Mouse (Mus musculus): ENCODE measurements around the gene Prss22. TPM values are rescaled to one million over a fixed set of nuclear protein-coding genes. Genes with fewer than 3 reads are reported as not detected.

Prss22 gene
- total and polyA plus RNA-seq, 2 experiments, result not detected

- WGBS, result 73% methylated on average over 7 of the region's 7 CpGs
- DNase-seq (ENCODE audit: extremely low read depth, low read depth, low spot score), result no peak
- Histone ChIP-seq H3K36me3 (ENCODE audit: control insufficient read depth, insufficient read depth, low read length) (no peaks in the 10 kb centered on the region), H3K27ac (replicated peaks; ENCODE audit: insufficient read depth, low read depth, low read length) (no peak overlapping the region), H3K27me3 (ENCODE audit: control insufficient read depth, insufficient read depth, low read length) (no peaks in the 10 kb centered on the region), H3K4me3 (ENCODE audit: insufficient read depth, low read depth, low read length) (no peak overlapping the region), H3K79me2 (ENCODE audit: control insufficient read depth, insufficient read depth, low read length) (no peaks in the 10 kb centered on the region), H3K9ac (ENCODE audit: low read depth, low read length) (no peak overlapping the region), H3K4me1 (ENCODE audit: control insufficient read depth, insufficient read depth, low read length) (no peaks in the 10 kb centered on the region)
- TF ChIP-seq POLR2A (IDR thresholded peaks at IDR 0.05; ENCODE audit: extremely low read depth, insufficient read depth, low read length) (no peak), CTCF (IDR thresholded peaks at IDR 0.05; ENCODE audit: low read depth, low read length) (no peak)
Observed at GRCm38 (mm10) chr17:23994667-23995066, 3.2 kb downstream of the Prss22 start.

GRCm38 (mm10) chr17:23993559-23994428 lies 4.1 kb downstream of the Prss22 start:
- no peak overlapping the region for H3K27ac ChIP-seq (replicated peaks; ENCODE audit: insufficient read depth, low read depth, low read length)
- H3K4me3 ChIP-seq (ENCODE audit: insufficient read depth, low read depth, low read length), result no peak overlapping the region
- H3K79me2 ChIP-seq (ENCODE audit: control insufficient read depth, insufficient read depth, low read length), result no peaks in the 10 kb centered on the region
- WGBS, result 11% methylated on average over 31 of the region's 31 CpGs
- no peaks in the 10 kb centered on the region for H3K36me3 ChIP-seq (ENCODE audit: control insufficient read depth, insufficient read depth, low read length)
- no peaks in the 10 kb centered on the region for H3K27me3 ChIP-seq (ENCODE audit: control insufficient read depth, insufficient read depth, low read length)
- DNase-seq (ENCODE audit: extremely low read depth, low read depth, low spot score), result peak; percentile 80
- H3K9ac ChIP-seq (ENCODE audit: low read depth, low read length), result no peak overlapping the region
- TF ChIP-seq CTCF (IDR thresholded peaks at IDR 0.05; ENCODE audit: low read depth, low read length) (peak; percentile 79), POLR2A (IDR thresholded peaks at IDR 0.05; ENCODE audit: extremely low read depth, insufficient read depth, low read length) (no peak)
- H3K4me1 ChIP-seq (ENCODE audit: control insufficient read depth, insufficient read depth, low read length), result no peaks in the 10 kb centered on the region

- H3K4me3 ChIP-seq (ENCODE audit: insufficient read depth, low read depth, low read length), result no peak overlapping the region
- H3K4me1 ChIP-seq (ENCODE audit: control insufficient read depth, insufficient read depth, low read length), result no peaks in the 10 kb centered on the region
- TF ChIP-seq POLR2A (IDR thresholded peaks at IDR 0.05; ENCODE audit: extremely low read depth, insufficient read depth, low read length), result no peak
- TF ChIP-seq CTCF (IDR thresholded peaks at IDR 0.05; ENCODE audit: low read depth, low read length), result no peak
- H3K36me3 ChIP-seq (ENCODE audit: control insufficient read depth, insufficient read depth, low read length), result no peaks in the 10 kb centered on the region
- no peaks in the 10 kb centered on the region for H3K79me2 ChIP-seq (ENCODE audit: control insufficient read depth, insufficient read depth, low read length)
- no peak overlapping the region for H3K9ac ChIP-seq (ENCODE audit: low read depth, low read length)
- H3K27me3 ChIP-seq (ENCODE audit: control insufficient read depth, insufficient read depth, low read length), result no peaks in the 10 kb centered on the region
- no peak for DNase-seq (ENCODE audit: extremely low read depth, low read depth, low spot score)
- no peak overlapping the region for H3K27ac ChIP-seq (replicated peaks; ENCODE audit: insufficient read depth, low read depth, low read length)
- 74% methylated on average over 9 of the region's 9 CpGs for WGBS
Observed at GRCm38 (mm10) chr17:23992789-23993553, 4.9 kb downstream of the Prss22 start.

- DNase-seq (ENCODE audit: extremely low read depth, low read depth, low spot score), result no peak
- H3K27ac ChIP-seq (replicated peaks; ENCODE audit: insufficient read depth, low read depth, low read length), result no peak overlapping the region
Observed at GRCm38 (mm10) chr17:23989802-23990201, 8.1 kb downstream of the Prss22 start.

GRCm38 (mm10) chr17:23984989-23985388 lies 12.9 kb downstream of the Prss22 start:
- 62% methylated on average over 1 of the region's 1 CpGs for WGBS
- H3K27me3 ChIP-seq (ENCODE audit: control insufficient read depth, insufficient read depth, low read length), result no peaks in the 10 kb centered on the region
- H3K79me2 ChIP-seq (ENCODE audit: control insufficient read depth, insufficient read depth, low read length), result no peaks in the 10 kb centered on the region

More at GRCm38 (mm10) chr17:23989802-23990201, 8.1 kb downstream of the Prss22 start:
- H3K79me2 ChIP-seq (ENCODE audit: control insufficient read depth, insufficient read depth, low read length), result no peaks in the 10 kb centered on the region
- no peaks in the 10 kb centered on the region for H3K36me3 ChIP-seq (ENCODE audit: control insufficient read depth, insufficient read depth, low read length)
- H3K4me1 ChIP-seq (ENCODE audit: control insufficient read depth, insufficient read depth, low read length), result no peaks in the 10 kb centered on the region
- H3K27me3 ChIP-seq (ENCODE audit: control insufficient read depth, insufficient read depth, low read length), result no peaks in the 10 kb centered on the region
- no peak overlapping the region for H3K9ac ChIP-seq (ENCODE audit: low read depth, low read length)
- H3K4me3 ChIP-seq (ENCODE audit: insufficient read depth, low read depth, low read length), result no peak overlapping the region
- TF ChIP-seq CTCF (IDR thresholded peaks at IDR 0.05; ENCODE audit: low read depth, low read length), result no peak
- TF ChIP-seq POLR2A (IDR thresholded peaks at IDR 0.05; ENCODE audit: extremely low read depth, insufficient read depth, low read length), result no peak
- WGBS, result 60% methylated on average over 2 of the region's 2 CpGs

More at GRCm38 (mm10) chr17:23984989-23985388, 12.9 kb downstream of the Prss22 start:
- Histone ChIP-seq H3K4me1 (ENCODE audit: control insufficient read depth, insufficient read depth, low read length) (no peaks in the 10 kb centered on the region; the same call in 1 of the 2 replicates), H3K27ac (replicated peaks; ENCODE audit: insufficient read depth, low read depth, low read length) (no peak overlapping the region), H3K36me3 (ENCODE audit: control insufficient read depth, insufficient read depth, low read length) (no peaks in the 10 kb centered on the region), H3K9ac (ENCODE audit: low read depth, low read length) (no peak overlapping the region), H3K4me3 (ENCODE audit: insufficient read depth, low read depth, low read length) (no peak overlapping the region)
- no peak for TF ChIP-seq POLR2A (IDR thresholded peaks at IDR 0.05; ENCODE audit: extremely low read depth, insufficient read depth, low read length)
- TF ChIP-seq CTCF (IDR thresholded peaks at IDR 0.05; ENCODE audit: low read depth, low read length), result no peak
- DNase-seq (ENCODE audit: extremely low read depth, low read depth, low spot score), result no peak

All from liver, adult 2 months (tissue).